Mouse (Mus musculus) heart, adult 18-20 months (tissue): Measurements from ENCODE around the gene Aak1. TPM values are rescaled to one million over a fixed set of nuclear protein-coding genes. Genes with fewer than 3 reads are reported as not detected.
A peak's percentile ranks its signal among the peaks of the same experiment; 100 is the strongest.

Experiments
- DNase-seq, 2 experiments: peaks; one replicate each; pipeline ENCODE4 v3.0.0; 2021 to 2022; ENCODE audit warnings: mixed read lengths in 1 of 2
- long read RNA-seq, 2 experiments: library from polyadenylated mRNA; stranded (forward); transcript quantifications; one replicate each; pipeline ENCODE4 v2.0.0; 2021
- total RNA-seq, 2 experiments: library from RNA; stranded (reverse); gene quantifications; 2 replicates each; pipeline ENCODE4 v1.2.3; 2021

Gene Aak1
- 10 to 100 TPM; 81.2 to 83.4 TPM for total RNA-seq
- long read RNA-seq, experiment 1, partial matches to known transcripts = 0 of 9 reads
- long read RNA-seq, experiment 1, other reads (novel, unspliced or antisense) = 9 of 9 reads
- long read RNA-seq, experiment 2, partial matches to known transcripts = 0 of 2 reads
- long read RNA-seq, experiment 2, other reads (novel, unspliced or antisense) = 2 of 2 reads

DNA sequence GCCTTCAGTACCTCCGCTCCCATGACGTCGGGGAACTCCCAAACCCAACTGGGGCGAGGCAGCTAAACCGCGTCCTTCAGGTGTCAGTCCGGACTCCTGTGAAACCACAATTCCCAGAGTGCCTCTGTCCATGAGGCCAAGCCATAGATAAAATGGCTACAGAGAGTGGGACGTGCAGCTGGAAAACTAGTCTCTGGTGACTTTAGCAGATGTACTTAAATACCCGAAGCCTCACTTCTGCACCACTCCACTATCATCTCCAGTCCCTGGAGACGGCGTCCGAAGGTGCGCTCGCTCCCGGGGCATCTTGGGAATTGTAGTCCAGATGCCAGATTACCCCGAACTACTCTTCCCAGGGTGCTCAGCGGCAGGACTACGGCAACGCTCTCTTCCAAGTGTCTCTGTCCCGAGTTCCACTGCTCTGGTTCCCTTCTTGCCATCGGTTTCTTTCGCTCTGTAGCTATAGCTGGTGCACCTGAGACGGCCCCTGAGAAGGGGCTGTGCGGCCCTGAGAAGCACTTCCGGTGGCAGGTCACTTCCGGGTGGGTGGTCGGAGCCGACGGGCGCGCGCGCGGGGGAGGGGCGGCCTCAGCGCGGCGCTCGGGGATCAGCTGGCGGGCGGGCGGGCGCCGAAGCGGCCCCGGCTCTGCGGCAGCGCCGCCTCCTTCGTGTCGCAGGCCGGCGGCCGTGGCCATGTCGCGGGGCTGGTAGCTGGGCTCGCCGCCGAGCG is at the start of gene Aak1:
TSS of gene Aak1 (plus strand) at position 603 of the 730 bp plus-strand sequence.
- DNase-seq = peak; percentile 93 to 95

DNA sequence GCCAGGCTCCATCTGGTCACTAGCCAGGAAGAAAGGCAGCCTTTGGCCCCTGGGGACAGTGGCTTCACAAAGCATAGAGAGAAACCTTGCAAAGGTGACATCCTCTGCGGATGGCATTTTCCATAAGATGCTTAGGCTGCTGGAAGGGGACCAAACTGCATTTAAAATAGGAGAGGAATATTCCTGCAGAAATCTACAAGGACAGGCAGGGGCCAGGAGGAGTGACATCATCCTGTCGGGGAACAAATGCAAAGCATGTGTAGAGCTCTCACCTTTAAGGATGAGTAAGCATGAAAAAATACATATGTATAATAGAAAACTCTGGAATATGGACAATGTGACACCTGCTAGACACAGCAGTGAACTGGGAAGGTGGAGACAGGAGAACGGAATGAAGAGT is 48.9 kb upstream of the Aak1 start:
- DNase-seq = no peak

DNA sequence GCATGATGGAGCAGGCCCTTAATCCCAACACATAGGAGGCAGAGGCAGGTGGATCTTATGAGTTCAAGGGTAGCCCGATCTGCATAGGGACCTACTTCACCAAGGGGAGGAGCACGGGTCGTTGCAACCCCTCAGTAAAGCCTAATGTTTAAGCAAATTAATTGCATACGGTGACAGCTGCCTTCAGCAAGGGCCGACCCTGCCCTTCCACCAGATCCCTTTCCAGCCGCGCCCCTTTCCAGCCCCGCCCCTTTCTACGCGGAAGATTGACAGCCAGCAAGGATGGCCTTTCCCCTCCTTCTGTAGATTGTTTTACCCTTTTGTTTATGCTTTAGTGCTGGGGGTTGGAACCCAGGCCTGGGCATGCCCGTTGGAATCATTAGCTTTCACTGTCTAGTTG is 47.9 kb upstream of the Aak1 start:
- DNase-seq = no peak

DNA sequence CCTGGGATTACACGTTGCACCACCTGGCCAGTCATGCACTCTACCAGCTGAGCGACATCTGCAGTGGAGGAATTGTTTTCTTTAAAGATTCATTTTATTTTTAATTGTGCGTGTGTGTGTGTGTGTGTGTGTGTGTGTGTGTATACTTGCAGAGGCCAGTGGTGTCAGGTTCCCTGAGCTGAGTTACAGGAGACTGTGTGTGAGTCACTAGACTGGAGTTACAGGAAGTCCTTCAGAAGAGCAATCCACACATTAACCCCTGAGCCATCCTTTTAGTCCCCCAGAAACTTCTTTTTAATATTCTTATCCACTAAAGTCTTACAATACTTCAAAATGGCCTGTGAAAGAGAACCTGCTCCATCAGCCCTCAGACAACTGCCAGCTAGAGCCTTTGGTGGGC is 44.7 kb upstream of the Aak1 start:
- DNase-seq = no peak

DNA sequence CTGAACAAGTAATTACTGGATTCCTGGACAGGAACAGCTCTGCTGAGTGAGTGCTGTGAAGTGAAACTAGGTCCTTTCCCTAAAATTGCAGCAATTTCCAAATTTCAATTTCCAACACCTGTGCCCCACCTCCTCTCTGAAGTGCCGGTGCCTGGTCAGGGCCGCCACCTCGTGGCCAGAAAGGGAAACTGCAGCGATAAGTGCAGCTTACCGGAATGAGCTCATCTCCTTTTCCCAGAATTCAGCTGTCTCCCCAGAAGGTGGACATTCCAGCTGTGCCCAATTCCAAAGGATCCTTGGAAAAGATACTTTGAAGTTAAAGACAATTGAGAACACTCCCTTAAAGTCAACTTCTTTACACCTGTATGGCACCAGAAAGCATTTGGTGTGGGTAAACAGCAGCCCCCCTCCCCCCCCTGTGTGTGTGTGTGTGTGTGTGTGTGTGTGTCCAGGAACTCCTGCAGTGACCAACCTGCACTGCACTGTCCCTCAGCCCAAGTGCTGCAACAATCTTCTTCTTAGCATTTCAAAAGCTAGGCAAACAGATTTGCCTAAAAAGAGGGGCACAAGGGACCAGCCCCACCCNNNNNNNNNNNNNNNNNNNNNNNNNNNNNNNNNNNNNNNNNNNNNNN is 42.7 kb upstream of the Aak1 start:
- DNase-seq = peak; percentile 72 to 83

DNA sequence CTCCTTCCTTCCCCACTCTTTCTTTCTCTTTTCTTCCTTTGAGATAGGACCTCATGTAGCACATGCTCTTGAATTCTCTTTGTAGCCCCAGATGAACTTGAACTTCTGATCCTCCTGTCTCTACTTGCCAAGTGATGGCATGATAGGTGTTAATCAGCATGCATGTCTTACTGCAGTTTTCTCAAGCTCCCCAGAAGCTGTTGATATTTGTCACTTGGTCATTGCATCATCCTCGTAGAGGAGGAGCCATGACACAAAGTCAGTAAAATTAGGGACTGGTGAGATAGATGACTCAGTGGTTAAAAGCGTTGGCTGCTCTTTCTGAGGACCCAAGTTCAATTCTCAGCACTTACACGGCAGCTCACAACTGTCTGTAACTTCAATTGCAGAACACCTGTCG is 36.4 kb upstream of the Aak1 start:
- no peak for DNase-seq

DNA sequence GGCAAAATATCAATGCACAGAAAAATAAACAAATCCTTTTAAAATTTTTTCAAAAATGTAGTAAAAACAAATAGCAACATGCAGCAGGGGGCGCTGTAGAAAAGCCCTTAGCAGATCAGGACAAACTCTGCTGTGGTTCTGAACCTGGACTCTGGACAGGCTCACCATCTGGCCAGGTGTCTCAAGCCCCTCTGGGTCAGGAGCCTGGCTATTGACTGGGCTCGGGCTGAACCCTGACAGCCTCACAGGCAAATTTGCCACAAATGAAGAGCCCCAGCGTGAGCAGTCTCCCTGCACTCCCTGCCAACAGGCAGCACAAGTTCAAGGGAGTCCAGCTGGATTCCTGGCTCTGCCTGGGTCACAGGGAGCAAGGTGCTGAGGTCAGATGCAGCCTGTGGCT is 36.0 kb upstream of the Aak1 start:
- DNase-seq = peak; percentile 45 to 85

DNA sequence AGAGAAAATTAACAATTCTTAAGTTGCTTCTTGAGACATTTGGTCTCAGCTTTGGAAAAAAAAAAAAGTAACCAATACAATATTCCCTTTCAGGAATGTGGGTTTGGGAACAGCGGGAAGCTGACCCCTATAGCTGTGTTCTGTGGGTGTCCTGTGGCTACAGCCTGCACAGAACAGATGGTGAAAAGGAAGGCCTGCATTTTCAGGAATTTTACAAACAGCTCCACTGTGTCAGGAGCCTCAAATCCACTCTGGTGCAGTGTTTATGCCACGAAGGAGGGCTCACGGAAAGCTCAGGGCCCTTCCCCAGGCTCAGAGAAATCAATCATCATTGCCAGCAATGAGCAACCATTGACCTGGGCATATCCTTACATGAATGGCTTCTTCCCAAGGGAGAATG is 34.4 kb upstream of the Aak1 start:
- DNase-seq = no peak

DNA sequence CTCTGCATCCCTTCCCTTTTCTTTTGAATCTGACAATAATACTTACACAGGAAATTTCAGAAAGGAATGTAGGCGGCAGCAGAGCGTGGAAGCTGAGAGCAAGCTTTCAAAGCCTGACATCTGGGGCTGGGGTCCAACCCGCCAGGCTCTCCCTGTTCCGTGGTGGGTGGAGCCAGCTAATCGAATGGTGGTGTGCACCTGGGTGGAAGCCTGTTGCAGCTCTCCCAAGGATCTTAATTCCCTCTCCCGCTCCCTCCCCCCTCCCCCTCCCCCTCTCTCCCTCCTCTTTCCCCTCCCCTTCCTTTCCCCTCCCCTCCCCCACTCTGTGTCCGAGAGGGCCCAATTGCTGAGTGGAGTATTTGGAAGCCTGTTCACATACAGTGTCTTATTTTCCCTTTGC is 33.9 kb upstream of the Aak1 start:
- no peak for DNase-seq

DNA sequence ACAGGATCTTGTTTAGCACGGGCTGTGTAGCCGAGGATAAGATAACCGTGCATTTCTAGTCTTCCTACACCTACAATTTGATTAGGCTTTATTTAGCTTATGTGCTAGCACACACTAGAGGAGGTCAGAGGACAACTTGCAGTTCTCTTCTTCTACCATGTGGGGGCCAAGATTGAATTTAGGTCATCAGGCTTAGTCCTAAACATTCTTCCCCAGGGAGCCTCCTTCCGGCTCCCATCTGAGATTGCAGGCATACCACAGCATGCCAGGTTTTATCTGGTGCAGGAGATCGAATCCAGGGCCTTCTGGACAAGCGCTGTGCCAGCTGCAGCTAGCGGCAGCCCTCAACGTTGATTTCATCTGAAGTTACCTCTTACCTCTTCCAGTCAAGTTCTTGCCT is 32.7 kb upstream of the Aak1 start:
- DNase-seq = peak; percentile 61 to 74

DNA sequence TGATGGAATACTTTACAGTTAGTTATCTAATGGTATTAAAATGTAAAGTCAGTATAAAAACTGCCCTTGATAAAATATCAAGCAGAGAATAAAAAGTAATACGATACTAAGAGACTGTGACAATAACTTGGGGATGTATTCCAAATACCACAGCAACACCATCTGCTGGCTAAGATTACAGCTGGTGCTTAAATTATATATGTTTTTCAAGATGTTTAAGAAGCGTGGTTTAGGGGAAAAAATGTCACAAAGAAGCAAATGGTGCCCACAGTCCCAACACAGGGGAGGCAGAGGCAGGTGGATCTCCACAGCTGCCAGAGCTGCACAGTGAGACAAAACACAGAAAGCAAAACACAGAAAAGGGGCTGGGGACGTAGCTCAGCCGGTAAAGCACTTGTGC is 30.4 kb upstream of the Aak1 start:
- DNase-seq = no peak

DNA sequence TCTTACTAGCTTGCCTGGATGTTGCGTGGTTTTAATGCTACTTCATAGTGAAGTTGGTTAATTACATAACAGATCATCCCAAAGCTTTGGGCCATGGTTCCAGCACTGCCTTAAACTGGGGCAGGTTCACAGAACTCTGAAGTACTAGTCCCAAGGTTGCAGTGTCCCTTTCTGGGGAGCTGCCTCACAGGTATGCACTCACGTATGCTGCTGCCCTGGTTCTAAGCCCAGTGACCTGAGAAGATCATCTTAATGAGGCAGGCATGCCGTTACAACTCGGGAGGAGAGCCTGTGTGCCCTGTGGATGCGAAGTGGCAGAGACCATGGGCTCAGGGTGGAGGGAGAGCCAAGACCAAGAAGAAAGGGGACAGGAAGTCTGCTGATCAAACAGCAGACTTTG is 29.4 kb upstream of the Aak1 start:
- DNase-seq = no peak

DNA sequence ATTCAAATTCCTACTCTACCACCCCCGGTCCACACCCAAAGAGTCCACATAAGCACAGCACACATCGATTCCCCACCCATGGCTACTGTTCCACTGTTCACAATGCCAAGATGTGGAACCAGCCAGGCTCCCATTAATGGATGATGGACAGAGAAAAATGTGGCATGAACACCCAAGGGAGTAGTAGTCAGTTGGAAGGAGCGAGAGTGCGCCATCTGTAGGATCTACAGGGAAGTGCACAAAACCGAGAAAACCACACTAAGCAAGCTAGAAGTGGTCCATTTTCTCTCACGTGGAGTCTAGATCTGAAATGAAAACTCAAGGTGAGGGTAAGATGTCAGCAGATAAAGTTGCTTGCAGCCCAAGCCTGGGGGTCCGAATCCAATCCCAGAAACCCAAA is 28.6 kb upstream of the Aak1 start:
- DNase-seq = no peak

DNA sequence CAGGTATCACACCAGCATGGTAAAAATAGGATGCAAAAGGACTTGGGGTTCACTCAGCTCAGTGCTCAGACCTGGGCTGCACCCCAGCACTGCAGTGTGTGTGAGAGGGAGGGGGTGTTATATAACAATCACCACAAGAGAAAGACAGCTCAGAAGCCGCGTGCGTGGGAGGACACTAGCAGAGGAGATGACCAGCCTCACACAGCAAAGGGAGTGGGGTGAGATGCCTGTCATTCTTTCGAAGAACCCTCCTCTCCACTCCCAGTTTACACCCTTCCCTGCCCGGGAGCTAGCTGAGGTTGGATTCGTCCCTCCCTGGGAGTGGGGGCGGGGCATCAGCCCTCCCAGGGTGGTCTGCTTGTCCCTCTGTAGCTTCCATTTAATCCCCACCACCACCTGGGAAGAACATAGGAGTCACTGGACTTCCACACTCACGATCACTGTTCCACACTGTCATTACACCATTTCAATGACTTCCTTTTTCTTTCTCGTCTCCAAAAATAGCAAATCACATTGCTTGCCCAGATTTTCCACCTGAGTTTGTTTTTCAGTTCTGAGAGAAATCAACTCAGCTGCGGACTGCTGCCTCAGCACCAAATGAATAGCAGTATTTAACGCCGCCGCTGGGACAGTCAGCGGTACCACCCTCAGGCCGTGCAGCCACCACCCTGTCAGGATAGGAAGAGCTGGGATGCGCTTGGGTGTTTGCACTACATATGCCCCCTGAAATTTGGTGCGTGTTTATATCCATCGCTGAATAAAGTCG is 26.8 kb upstream of the Aak1 start:
- DNase-seq = peak; percentile 54 to 70

DNA sequence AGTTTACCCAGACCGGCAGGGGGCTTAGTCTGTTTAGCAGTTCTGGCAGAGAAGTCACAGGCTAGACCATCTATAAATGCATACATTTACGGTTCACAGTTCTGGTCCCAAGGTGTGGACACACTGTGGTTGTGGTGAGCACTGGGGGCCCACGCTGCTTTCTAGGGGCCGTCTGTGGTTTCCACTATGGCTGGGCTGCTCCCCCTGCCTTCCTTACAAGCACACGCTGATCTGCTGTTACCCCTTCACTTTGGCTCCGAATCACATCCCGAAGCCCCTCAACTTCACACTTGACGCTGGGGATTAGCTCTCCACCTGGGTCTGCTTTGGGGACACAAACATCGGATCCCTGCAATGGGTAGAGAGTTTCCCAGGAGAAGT is 26.3 kb upstream of the Aak1 start:
- no peak for DNase-seq

DNA sequence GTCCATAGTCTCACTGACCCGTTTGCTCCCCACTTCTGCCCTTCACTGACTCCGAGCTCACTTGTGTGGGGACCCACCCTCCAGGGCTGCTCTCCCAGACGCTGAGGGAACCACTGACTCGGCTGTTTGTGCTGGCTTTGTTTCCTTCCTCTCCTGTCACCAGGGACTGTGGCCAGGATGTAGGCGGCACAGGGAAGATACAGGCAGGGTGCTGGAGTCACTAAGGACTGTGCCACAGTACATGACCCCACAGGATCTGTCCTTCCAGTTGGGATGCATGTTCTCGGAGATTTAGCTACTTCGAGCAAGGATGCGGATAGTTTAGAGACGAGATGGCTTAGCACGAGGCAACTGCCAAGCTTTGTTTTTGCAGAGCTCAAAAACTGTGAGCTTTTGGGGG is 25.5 kb upstream of the Aak1 start:
- DNase-seq = peak; percentile 74 to 90

DNA sequence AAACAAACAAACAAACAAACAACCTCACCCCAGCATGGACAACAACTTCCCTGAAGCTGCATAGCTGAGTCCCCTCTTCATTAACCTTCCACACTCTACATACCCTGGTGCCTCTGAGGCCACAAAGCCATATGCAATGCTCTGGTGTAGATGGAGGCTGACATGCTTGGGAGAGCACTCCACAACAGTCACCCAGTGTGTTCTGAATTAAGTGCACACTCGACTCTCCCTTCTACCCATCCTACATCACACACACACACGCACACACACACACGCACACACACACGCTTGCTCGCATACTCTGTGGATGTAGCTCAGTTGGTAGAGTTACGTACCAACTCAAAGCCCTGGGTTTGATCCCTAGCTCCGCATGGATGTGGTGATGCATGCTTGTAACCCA is 24.9 kb upstream of the Aak1 start:
- DNase-seq = no peak

DNA sequence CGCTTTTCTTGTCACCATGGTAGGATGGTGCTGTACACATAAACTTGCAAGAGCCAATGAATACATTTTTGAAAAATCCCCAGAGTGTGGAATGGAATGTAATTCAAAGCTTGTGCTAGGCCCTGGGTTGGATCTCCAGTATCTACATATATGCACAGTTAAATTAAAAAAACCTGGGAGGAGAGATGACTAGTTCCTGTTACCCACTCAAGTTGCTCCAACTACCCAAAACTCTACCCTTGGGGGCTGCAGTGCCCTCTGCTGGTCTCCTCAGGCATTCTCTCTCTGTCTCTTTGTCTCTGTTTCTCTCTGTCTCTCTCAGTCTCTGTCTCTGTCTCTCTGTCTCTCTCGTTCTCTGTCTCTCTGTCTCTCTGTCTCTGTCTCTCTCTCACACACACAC is 21.9 kb upstream of the Aak1 start:
- no peak for DNase-seq

DNA sequence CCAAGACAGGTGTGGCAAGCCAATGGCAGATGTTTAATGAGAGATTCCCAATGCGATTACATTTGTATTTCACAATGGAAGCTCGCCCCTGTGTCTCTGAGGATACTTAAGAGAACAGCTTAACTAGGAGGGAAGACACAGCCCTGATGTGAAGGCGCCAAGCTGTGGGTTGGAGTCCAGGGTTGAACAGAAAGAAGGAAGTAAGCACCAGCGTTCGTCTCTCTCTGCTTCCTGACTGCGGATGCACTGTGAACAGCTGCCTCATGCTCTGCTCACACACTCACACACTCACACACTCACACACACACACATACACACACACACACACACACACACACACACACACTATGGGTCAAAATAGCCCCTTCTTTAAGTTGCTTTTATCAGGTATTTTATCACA is 19.5 kb upstream of the Aak1 start:
- DNase-seq = no peak

DNA sequence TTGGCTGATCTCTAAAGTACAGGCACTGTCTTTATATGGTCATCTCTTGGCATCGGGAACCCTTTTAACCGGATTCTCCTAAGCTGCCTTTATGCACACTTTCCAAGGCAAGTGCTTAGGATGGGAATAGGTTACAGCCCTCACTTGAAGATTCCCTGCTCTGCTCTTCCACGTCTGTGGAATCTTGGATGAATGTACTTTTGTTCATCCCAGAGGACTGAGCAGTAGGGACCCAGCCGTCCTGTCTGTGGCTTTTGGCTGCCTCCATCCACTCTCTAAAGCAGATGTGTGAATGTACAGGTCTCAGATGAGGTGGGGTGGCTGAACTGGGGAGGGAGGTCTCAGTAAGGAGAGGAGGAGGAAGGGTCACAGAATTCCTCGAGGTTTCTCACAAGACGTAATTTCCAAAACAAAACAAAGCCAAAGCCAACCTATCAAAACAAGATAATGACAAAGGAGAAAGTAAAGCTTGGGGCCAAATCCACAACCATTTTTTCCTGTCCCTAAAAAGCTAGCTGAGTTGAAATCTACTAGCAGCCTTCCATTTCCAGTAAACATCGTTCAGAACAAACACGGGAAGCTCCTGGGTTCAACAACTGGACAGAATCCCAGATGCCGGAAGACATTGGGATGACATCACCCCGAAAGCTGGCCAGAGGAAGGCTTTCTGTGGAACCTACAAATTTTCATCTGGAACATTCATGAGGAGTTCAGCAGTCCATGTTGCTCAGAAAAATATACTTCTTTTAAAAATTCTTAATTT is 18.4 kb upstream of the Aak1 start:
- DNase-seq = peak; percentile 80 to 90

DNA sequence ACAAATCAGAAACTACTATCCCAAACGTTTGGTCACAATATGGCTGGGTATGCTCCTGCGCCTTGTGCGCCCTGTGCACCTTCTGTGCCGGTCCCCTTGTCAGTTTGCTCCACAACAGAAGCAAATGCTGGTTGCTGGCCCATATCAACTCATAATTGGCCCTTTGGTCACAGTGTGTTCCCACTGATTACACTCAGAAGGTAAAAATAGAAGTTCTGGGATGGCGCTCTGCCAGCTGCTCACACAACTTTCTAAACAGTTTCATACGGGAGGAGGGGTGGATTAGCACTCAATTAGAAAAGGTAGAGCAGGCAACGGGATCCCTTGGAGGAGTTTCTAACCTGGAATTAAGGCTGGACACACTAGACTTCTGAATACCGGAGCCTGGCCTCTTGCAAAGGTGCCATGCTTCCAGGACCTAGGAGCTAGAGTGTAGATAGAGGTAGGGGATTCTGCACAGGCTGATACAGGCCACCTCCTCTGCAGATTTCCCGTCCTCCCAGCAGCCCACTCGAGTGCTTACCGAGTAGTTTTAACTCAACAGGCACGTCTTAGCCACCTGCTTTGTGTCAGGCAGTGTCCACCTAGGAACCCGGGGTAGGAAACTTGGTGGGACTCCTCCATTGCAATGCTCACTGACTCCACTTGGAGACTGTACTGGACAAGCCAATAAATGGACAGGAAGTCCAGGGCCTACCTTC is 16.4 kb upstream of the Aak1 start:
- DNase-seq = peak; percentile 87 to 92

DNA sequence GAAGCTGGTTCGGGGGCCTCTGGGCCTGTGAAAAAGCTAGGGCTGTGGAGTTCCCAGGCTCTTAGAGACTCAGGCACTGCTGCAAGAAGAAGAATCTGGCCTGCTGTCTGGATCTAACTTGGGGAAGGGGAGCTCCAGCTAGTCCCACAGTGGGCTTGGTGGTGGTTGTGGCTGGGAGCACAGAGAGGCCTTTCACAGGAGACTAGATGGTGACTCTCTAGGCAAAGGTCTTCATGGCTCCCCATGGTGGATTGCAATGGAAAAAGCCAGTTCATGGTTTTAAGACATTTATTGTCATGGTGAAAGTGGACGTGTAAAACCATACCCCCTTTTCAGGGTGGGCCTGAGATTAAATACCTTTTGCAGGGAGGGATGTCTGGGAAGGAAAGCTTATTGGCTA is 10.2 kb upstream of the Aak1 start:
- no peak for DNase-seq
